ENCODE assay signal across 8 mouse cellular contexts in genomic region chr4:136970939-136971338, GRCm38 (mm10). TPM values are rescaled to one million over a fixed set of nuclear protein-coding genes. Genes with fewer than 3 reads are reported as not detected.
DNase-seq lines count a peak whose midpoint lies in the region; ATAC-seq lines count a peak whose summit lies in the region.

No protein-coding gene starts in this region.

- WGBS in neural tube, embryonic 15.5 days = 5% methylated on average over 6 of the region's 6 CpGs

- peak; percentile 19 for DNase-seq in gastrocnemius, adult 18-20 months (ENCODE audit: low spot score)
- no peak for DNase-seq in gastrocnemius, postnatal 36 days
- peak; percentile 80 for DNase-seq in neural tube, embryonic 10.5 days (ENCODE audit: extremely low spot score, low spot score)
- peak; percentile 81 for DNase-seq in adrenal gland, postnatal 10 days
- DNase-seq in forelimb bud, embryonic 11.5 days (ENCODE audit: low read depth, low spot score) = peak; percentile 56
- peak; percentile 54 for DNase-seq in lung, postnatal 14 days

- H3K27ac ChIP-seq in neural tube, embryonic 15.5 days (replicated peaks) = no peak overlapping the region

- no peak overlapping the region for H3K4me3 ChIP-seq in neural tube, embryonic 15.5 days (replicated peaks)

- intact Hi-C loops in gastrocnemius, postnatal 36 days (cut with DNase I) = no loop called here

- H3K36me3 ChIP-seq in neural tube, embryonic 15.5 days = no peaks in the 10 kb centered on the region

- H3K4me2 ChIP-seq in neural tube, embryonic 15.5 days = no peak overlapping the region

- peaks cover 7% of the 10 kb centered on the region; the same call in 1 of the 2 replicates for H3K27me3 ChIP-seq in neural tube, embryonic 15.5 days (replicated peaks)

- H3K9ac ChIP-seq in neural tube, embryonic 15.5 days (replicated peaks) = no peak overlapping the region

- no peak for ATAC-seq in neural tube, embryonic 15.5 days (ENCODE audit: low FRiP score)
- ATAC-seq in frontal cortex, adult (ENCODE audit: low TSS enrichment) = no peak

- peaks cover 33% of the 10 kb centered on the region for H3K4me1 ChIP-seq in neural tube, embryonic 15.5 days

- no peaks in the 10 kb centered on the region for H3K9me3 ChIP-seq in neural tube, embryonic 15.5 days (replicated peaks)

RNA-seq across cellular contexts. Expression of gene Epha8, which starts 14.3 kb away (rescaled TPM):
- not detected for total RNA-seq in gastrocnemius, adult 18-20 months (2021)
- not detected for total RNA-seq in gastrocnemius, postnatal 36 days (2021)
- 9.6 and 13.9 TPM in 2 replicates for polyA plus RNA-seq in neural tube, embryonic 15.5 days (2015; fragmentation: Nextera tagmentation; extraction: Ambion mirVana)
- total RNA-seq in adrenal gland, postnatal 10 days (2021) = under 1 TPM; 0.12 to 0.30 TPM

Comparison
In these comparisons a context has a peak if more than half of its experiments do, and no peak if none do; other contexts are left out.
1. DNase-seq: peak in gastrocnemius, adult 18-20 months (single experiment), neural tube, embryonic 10.5 days (single experiment), adrenal gland, postnatal 10 days (single experiment), forelimb bud, embryonic 11.5 days (single experiment) and lung, postnatal 14 days (single experiment); none in gastrocnemius, postnatal 36 days (0 of 2).